Mouse (Mus musculus): Measurements from ENCODE around the gene Nrde2. TPM values are rescaled to one million over a fixed set of nuclear protein-coding genes. Genes with fewer than 3 reads are reported as not detected.

Nrde2 gene
- polyA plus RNA-seq, 1 experiment from 2014 or later = 4.7 TPM

DNA sequence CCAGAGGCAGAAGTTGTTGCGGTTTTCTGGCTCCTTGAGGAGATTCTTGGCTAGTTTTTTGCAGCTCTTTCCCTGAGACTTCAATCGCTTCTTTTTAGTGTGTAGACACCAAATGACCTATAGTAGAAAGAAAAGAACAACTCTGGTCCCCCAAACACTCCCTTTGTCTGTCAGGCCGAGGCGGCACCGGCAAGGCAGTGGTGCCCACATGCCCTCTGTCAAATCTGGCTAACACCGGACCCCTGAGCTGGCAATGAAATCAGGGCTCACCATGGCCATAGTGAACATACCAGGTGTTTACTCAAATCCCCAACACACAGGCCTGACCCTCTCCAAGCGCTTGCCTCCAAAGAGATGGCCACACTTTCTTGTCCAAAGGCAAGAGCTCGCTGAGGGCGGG lies 28.3 kb downstream of the Nrde2 start:
- Histone ChIP-seq H3K4me3 (ENCODE audit: low read depth, low read length) (no peak overlapping the region), H3K9ac (replicated peaks) (no peak overlapping the region), H3K4me1 (ENCODE audit: insufficient read depth) (no peaks in the 10 kb centered on the region), H3K9me3 (ENCODE audit: low read length) (no peaks in the 10 kb centered on the region), H3K4me2 (ENCODE audit: low read depth, low read length) (no peak overlapping the region), H3K27ac (ENCODE audit: low read depth) (no peak overlapping the region), H3K36me3 (replicated peaks; ENCODE audit: insufficient read depth, low read length) (peaks cover 49% of the 10 kb centered on the region), H3K27me3 (ENCODE audit: insufficient read depth, low read length) (no peaks in the 10 kb centered on the region)
- WGBS (ENCODE audit: insufficient replicate concordance) = 86% methylated on average over 9 of the region's 9 CpGs
- TF ChIP-seq EP300 (IDR thresholded peaks at IDR 0.05; ENCODE audit: low read depth) (no peak), CTCF (IDR thresholded peaks at IDR 0.05; ENCODE audit: low read depth) (no peak)
- no peak for ATAC-seq
- no peak for DNase-seq

DNA sequence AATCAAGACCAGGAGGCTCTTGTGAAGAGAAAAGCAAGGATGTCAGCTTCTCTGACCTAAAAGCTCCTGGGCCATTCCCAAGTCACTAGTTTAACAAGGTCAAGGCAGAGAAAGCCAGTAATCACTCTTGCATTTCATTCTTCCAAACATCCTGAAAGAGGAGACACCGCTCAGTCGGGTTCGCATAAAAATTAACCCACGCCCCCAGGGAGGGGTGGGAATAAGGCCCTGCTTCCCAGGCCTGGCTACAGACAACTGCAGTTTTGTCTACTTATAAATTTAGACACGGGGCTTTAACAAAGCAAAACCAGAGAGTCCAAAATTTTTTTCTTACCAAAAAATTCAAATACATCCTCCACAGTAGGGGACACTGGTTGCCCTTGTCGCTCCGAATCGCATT lies 30.5 kb downstream of the Nrde2 start:
- 88% methylated on average over 8 of the region's 8 CpGs for WGBS (ENCODE audit: insufficient replicate concordance)
- no peak for TF ChIP-seq EP300 (IDR thresholded peaks at IDR 0.05; ENCODE audit: low read depth)
- TF ChIP-seq CTCF (IDR thresholded peaks at IDR 0.05; ENCODE audit: low read depth) = no peak
- Histone ChIP-seq H3K9ac (replicated peaks) (no peak overlapping the region), H3K4me1 (ENCODE audit: insufficient read depth) (no peaks in the 10 kb centered on the region), H3K36me3 (replicated peaks; ENCODE audit: insufficient read depth, low read length) (peaks cover 63% of the 10 kb centered on the region), H3K9me3 (ENCODE audit: low read length) (no peaks in the 10 kb centered on the region), H3K27me3 (ENCODE audit: insufficient read depth, low read length) (no peaks in the 10 kb centered on the region), H3K4me3 (ENCODE audit: low read depth, low read length) (no peak overlapping the region), H3K4me2 (ENCODE audit: low read depth, low read length) (no peak overlapping the region), H3K27ac (ENCODE audit: low read depth) (no peak overlapping the region)
- ATAC-seq (no peak), DNase-seq (no peak)

DNA sequence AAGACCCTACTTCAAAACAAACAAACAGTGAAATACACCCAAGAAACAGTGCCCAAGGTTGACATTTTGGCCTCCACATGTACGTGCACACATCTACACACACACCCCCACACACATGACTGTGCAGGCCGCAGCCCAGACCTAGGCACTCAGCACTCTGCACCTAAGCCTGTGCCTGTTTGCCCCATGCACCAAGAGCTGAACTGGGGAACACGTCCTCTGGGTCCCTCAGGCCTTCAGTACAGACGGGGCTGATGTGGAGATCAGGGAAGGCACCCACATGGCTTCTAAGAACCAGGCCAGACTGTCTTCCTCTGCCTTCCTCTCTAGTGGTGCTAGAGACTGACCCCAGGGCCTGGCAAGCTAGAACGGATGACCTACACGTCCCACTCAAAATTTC lies 30.9 kb downstream of the Nrde2 start:
- Histone ChIP-seq H3K27me3 (ENCODE audit: insufficient read depth, low read length) (no peaks in the 10 kb centered on the region), H3K4me2 (ENCODE audit: low read depth, low read length) (no peak overlapping the region), H3K4me3 (ENCODE audit: low read depth, low read length) (no peak overlapping the region), H3K4me1 (ENCODE audit: insufficient read depth) (no peaks in the 10 kb centered on the region), H3K27ac (ENCODE audit: low read depth) (no peak overlapping the region), H3K9me3 (ENCODE audit: low read length) (no peaks in the 10 kb centered on the region), H3K36me3 (replicated peaks; ENCODE audit: insufficient read depth, low read length) (peaks cover 63% of the 10 kb centered on the region), H3K9ac (replicated peaks) (no peak overlapping the region)
- 76% methylated on average over 6 of the region's 6 CpGs for WGBS (ENCODE audit: insufficient replicate concordance)
- DNase-seq (no peak), ATAC-seq (no peak)
- TF ChIP-seq CTCF (IDR thresholded peaks at IDR 0.05; ENCODE audit: low read depth) = no peak
- no peak for TF ChIP-seq EP300 (IDR thresholded peaks at IDR 0.05; ENCODE audit: low read depth)

DNA sequence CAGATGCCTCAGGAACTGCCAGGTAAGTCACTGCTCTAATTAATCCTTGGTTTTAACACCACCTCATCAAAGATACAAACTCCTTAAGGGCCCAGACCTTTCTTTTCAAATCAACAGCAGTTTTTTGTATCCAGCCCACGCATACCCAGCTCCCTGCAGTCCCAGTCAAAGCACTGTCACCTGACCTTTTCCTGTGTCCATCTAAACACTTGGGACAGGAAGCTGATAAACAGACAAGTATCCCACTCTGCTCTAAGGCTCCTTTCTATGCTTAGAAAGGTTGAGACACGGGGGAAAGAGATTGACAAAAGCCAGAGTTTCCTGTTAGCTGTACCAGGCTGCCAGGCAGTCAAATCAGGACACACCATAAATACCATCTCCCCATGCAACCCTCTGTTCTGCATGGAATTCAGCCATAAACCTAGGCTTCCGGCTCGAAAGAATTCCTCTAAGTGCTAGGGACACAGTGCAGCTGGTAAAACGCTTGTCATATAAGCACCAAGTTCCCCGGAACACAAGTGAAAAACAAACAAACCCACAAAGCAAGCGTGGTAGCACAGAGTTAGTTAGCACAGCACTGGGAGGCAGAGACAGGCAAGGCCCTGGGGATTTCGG lies 31.5 kb downstream of the Nrde2 start:
- Histone ChIP-seq H3K4me2 (ENCODE audit: low read depth, low read length) (no peak overlapping the region), H3K27ac (ENCODE audit: low read depth) (no peak overlapping the region), H3K9ac (replicated peaks) (no peak overlapping the region), H3K4me1 (ENCODE audit: insufficient read depth) (no peaks in the 10 kb centered on the region), H3K36me3 (replicated peaks; ENCODE audit: insufficient read depth, low read length) (peaks cover 64% of the 10 kb centered on the region), H3K4me3 (ENCODE audit: low read depth, low read length) (no peak overlapping the region), H3K27me3 (ENCODE audit: insufficient read depth, low read length) (no peaks in the 10 kb centered on the region), H3K9me3 (ENCODE audit: low read length) (no peaks in the 10 kb centered on the region)
- ATAC-seq = no peak; the same call in 1 of the 2 replicates
- WGBS (ENCODE audit: insufficient replicate concordance) = 66% methylated on average over 8 of the region's 8 CpGs
- TF ChIP-seq EP300 (IDR thresholded peaks at IDR 0.05; ENCODE audit: low read depth) = no peak
- TF ChIP-seq CTCF (IDR thresholded peaks at IDR 0.05; ENCODE audit: low read depth) = no peak
- DNase-seq = no peak

DNA sequence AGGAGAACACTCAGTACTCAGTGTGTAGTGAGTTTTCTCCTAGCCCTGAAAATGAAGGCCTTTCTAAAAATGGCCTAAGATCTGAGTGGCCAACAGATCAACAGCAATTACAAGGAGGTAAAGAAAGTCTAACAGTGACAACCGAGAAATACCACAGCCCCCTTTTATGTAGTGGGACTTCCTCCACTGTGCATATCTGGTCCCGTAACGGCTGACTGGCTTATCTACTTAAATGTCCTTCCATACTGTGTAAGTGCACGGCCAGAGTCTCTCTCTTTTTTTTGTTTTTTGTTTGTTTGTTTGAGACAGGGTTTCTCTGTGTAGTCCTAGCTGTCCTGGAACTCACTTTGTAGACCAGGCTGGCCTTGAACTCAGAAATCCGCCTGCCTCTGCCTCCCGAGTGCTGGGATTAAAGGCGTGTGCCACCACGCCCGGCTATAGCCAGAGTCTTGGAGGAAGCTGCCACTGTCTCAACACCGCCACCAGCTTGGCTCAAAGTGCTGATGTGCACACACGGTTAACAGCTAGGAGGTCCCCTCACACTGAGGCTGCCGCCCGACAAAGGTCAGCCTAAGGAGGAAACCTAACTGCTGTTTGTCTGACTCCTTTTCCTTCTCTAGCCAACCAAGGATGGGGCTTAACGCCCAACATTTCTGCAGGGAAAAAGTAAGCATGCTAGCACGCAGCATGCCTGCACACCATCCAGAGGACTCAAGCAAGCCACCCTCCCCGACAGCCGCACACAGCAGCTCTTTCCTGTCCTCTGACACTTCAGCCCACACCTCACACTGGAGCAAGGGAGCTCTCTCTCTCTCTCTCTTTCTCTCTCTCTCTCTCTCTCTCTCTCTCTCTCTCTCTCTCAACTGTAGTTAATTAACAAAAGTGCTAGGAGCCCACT lies 32.2 kb downstream of the Nrde2 start:
- H3K27me3 ChIP-seq (ENCODE audit: insufficient read depth, low read length) = no peaks in the 10 kb centered on the region
- no peak overlapping the region for H3K4me2 ChIP-seq (ENCODE audit: low read depth, low read length)
- 57% methylated on average over 17 of the region's 17 CpGs for WGBS (ENCODE audit: insufficient replicate concordance)
- H3K4me1 ChIP-seq (ENCODE audit: insufficient read depth) = no peaks in the 10 kb centered on the region
- H3K4me3 ChIP-seq (ENCODE audit: low read depth, low read length) = no peak overlapping the region
- TF ChIP-seq CTCF (IDR thresholded peaks at IDR 0.05; ENCODE audit: low read depth) (no peak), EP300 (IDR thresholded peaks at IDR 0.05; ENCODE audit: low read depth) (no peak)
- DNase-seq (no peak), ATAC-seq (no peak)
- no peak overlapping the region for H3K9ac ChIP-seq (replicated peaks)
- no peak overlapping the region for H3K27ac ChIP-seq (ENCODE audit: low read depth)
- H3K9me3 ChIP-seq (ENCODE audit: low read length) = no peaks in the 10 kb centered on the region
- H3K36me3 ChIP-seq (replicated peaks; ENCODE audit: insufficient read depth, low read length) = peaks cover 69% of the 10 kb centered on the region

DNA sequence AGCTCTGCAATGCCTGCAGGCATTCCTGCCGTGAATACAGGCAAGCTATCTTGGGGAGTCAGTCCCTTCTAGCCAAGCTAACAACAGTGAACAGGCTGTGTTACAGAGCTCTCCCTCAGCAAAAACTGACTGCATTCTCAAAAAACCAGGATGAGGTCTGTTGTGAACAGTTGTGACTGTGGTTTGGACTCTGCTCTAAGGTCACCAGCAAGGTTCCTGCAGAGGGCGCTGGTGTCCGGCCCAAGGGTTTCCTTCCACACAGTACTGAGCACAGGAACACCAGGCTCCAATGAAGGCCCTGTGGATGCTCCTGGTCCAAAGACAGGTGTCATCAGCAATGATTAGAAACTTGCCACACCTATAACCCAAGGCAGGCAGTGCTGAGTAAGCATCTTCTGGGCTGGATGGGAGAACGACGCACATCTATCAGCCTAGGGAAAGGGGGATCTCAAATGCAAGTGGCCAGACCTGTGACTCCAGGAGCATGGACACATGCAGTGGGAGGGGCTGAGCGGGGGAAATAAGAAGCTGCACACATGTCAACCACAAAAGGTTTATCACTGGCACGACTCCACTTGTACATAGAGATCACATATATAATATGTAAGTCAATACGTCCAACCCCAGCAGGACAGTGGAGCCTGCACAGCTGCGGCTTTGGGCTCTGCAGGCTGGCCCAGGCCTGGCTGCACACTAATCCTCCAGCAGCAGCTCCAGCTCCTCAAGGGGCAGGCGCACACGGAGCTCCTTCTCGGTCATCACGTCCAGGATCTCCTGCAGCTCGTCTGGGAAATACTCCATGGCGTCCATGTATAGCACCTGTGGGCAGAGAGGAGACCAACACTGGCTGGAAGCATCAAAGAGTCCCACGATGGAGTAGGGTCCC lies 34.3 kb downstream of the Nrde2 start:
- no peak overlapping the region for H3K4me2 ChIP-seq (ENCODE audit: low read depth, low read length)
- WGBS (ENCODE audit: insufficient replicate concordance) = 80% methylated on average over 16 of the region's 16 CpGs
- TF ChIP-seq EP300 (IDR thresholded peaks at IDR 0.05; ENCODE audit: low read depth) (no peak), CTCF (IDR thresholded peaks at IDR 0.05; ENCODE audit: low read depth) (peak; percentile 52)
- peak; percentile 53 for ATAC-seq
- no peaks in the 10 kb centered on the region for H3K27me3 ChIP-seq (ENCODE audit: insufficient read depth, low read length)
- no peak overlapping the region for H3K27ac ChIP-seq (ENCODE audit: low read depth)
- no peaks in the 10 kb centered on the region for H3K4me1 ChIP-seq (ENCODE audit: insufficient read depth)
- no peak overlapping the region for H3K9ac ChIP-seq (replicated peaks)
- H3K36me3 ChIP-seq (replicated peaks; ENCODE audit: insufficient read depth, low read length) = peaks cover 76% of the 10 kb centered on the region
- no peaks in the 10 kb centered on the region for H3K9me3 ChIP-seq (ENCODE audit: low read length)
- H3K4me3 ChIP-seq (ENCODE audit: low read depth, low read length) = no peak overlapping the region
- DNase-seq = peak; percentile 48
